Mouse (Mus musculus) cerebellum, postnatal 25 days (tissue): ENCODE results near the gene Astl.

Experiments used
- DNase-seq, 2 experiments: peaks; one replicate each; pipeline ENCODE4 v3.0.0; 2021; ENCODE audit warnings: mixed read lengths in 2 of 2

Gene Astl

DNA sequence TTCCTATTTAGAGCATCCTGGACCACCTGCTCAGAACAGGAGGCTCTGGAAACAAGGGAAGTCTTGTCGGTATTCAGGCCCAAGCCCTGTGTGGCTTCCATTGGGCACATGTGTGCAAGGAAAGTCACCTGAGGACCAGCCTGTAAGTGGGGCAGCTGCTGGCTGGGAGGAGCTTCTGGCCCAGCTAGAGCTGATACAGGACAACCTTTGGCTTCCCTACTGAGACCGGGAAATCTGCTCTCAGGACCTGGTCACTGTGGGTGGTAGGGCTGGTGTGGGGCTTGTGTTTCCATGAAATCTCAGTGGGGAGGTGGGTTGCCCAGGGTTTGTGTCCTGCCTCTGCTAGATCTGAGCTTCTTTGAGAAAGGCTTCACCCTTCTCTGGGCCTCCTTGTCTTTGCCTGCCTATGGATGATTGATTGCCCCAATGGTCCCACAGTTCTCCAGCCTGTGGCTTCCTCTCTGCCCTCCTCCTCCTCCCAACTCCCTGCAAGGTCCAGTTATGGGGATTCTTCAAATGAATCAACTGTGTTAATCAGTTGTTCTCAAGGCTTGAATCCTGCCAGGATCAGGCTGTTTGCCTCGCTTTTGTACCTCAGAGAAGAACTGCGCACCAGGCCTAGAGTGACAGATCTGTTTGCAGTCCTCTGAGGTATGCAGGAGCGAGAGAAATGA lies 31.4 kb downstream of the Astl start:
- no peak for DNase-seq

DNA sequence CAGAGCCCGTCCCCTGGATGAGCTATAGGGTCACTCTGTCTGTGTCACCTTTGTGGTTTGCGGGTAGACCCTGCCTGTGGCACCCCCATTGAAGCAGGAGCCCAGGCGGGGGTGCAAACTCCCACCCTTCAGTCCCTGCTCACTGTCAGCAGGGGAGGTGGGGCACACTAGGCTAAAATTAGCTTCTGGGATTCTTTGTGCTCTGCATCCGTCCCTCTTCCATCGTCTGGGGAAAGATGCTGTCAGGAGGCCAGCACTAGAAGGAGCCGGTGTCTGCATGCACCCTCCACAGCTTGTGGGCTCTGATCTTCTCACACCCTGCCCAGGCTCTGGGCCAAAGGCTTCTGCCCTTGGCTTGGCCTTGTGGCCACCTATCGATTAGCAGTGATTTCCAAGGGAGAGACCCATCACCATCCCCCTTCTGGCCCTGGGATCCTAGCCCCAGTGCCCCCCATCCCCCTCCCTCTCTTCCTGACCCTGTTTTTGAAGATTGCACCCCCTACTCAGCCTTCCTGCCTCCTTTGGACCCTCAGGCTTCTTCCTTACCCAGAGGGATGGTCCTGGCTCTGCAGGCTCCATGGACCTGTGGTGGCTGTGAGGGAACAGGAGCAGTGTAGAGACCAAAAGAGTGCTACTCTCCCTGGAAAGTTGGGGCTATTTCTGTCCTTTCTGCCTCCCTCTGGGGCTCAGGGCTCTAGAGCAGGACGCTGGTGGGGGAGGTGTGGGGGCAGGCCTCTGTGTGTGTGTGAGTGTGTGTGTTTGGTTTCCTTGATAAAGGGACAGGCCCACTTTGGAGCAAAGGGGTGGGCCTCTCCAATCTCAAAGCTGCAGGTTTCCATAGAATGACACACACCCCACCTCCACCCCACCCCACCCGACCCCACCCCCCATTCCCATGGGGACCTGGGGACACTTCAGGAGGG lies 32.4 kb downstream of the Astl start:
- no peak for DNase-seq

- no peak for DNase-seq
Measured at GRCm38 (mm10) chr2:127371484-127371861, 33.0 kb downstream of the Astl start.

GRCm38 (mm10) chr2:127372082-127372481 lies 33.6 kb downstream of the Astl start:
- no peak for DNase-seq

DNA sequence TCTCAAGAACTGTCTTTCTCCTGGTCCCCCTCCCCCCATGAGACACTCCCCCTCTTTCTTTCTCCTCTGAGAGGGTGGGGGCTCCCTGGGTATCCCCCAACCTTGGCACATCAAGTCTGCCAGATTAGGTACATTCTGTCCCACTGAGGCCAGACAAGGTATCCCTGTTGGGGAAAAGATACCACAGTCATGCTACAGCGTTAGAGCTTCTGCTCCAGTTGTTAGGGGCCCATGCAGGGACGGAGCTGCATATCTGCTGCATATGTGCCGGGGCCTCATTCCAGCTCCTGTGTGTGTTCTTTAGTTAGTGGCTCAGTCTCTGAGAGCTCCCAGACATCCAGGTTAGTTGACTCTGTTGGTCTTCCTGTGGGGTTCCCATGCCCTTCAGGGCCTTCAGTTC lies 35.7 kb downstream of the Astl start:
- DNase-seq = no peak

DNA sequence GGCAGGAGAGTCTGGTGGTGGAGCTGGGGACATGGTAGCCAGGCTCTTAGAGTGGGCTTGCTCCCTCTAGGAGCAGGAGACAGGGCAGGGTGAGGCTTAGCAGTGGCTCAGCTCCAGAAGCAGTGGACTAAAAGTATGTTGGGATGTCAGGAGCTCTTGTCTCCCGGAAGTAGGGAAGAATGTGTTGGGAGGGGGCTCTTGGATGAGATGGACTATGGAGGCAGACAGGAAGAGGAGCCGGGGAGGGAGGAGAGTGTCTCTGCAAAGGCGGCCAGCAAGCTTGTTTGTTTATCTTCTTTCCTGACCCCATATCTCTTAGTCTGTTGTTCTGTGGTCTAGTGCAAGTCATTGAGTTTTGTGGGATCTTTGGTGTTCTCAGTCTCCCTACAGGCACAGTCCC lies 36.6 kb downstream of the Astl start:
- DNase-seq = no peak

DNA sequence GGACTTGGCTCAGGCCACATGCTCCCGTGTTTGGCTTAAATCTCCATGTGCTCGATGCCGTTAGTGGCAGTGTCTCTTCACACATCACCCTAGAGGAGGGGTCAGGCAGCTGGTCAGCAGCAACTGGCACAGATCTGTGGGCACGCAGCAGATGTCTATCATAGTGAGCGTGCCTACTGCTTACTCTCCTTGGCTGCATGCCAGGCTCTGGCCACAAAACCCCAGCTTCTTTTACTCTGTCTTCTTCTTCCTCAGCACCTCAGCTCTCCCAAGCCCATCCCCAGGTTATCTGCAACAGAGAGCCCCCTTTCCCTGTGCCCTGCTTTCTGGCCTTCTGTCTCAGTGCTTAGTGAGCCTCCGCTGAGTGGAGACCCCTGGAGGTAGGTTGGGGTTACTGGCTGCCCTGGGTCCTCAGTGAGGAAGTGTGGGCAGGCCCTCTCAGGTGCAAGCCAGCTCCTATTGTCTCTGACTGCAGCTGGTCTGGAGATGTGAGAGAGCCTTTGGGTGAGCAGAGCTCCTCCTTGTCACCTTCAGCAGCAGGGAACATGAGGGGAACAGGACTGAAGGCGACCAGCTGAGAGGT lies 37.4 kb downstream of the Astl start:
- no peak for DNase-seq

GRCm38 (mm10) chr2:127376423-127377051 lies 38.1 kb downstream of the Astl start:
- DNase-seq = no peak

DNA sequence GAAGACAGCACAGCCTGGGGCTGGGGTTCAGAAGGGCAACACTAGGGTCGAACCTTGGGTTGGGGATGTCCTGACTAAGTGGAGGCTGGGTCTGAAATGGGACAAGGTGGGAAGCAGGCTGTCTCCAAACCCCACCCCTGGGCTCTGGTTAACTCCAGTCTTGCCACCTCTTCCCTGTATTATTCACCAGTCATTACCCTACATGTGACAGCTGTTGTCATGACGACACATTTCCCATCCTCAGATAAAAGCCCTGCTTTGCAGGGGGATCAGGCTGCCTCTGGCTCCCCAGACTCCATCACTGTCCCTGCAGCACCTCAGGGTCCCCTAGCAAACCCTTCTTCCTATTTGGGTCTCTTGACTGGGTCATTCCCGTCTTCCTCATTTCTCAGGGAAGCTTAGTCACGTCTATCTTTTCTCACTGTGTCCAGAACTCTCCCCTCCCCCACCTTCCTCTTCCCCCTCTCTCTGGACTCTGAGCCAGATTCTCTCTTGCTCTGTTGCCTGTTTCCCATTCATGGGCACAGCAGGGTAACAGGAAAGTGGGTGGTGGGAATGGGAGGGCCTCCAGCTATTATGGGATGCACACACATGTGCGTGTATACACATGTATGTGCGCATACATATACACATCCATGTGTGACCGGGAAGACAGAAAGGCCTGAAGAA lies 39.6 kb downstream of the Astl start:
- no peak for DNase-seq

DNA sequence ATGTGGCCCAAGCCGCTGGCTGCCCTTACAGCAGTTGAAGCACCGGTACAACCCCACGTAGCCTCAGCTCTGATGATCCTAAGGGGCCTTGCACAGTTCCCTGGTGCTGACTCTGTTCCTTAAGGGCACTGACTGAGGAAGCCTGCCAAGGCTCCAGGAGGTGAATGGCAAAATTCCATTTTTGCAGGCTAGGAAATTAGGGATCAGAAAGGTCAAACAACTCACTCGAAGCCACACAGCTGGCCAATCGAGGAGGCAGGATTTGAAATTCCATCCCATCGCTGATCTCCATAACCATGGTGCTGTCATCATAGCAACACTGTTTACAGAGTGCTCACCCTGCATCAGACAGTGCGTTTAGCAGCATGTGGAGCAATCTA lies 40.2 kb downstream of the Astl start:
- no peak for DNase-seq

DNA sequence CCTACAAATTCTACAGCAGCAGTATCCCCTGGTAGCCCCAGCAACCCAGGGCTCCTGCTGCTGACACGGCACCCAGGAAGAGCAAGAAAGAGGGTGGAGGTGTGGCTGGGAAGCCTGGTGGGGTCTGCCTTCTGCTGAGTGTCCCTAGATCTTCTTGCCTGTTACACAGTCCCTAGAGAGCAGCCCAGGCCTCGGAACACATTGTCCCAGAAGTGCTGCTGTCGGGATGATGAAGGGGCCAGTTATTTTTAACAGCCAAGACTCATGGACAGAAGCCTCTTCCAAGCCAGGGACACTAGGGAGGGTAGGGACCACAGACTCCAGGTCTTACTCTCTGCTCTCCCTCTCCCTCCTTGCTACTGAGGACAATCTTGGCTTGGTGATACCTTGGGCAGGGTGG lies 40.8 kb downstream of the Astl start:
- no peak for DNase-seq

DNA sequence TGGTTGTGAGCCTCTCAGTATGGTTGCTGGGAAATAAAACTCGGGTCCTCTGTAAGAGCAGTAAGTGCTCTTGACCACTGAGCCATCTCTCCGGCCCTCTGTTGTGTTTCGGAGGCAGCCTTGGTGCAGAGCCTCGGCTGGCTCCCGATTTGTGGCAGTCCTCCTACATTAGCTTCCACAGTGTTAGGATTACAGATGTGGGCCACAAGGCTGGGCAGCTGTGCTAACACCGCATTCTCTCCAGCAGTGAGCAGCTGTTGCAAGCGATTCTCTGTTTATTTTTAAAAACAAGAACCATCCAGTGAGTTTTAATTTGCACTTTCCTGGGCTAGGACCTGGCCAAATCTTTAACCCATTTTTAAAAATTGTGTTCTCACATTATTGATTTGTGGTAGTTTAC lies 45.4 kb downstream of the Astl start:
- DNase-seq = no peak

DNA sequence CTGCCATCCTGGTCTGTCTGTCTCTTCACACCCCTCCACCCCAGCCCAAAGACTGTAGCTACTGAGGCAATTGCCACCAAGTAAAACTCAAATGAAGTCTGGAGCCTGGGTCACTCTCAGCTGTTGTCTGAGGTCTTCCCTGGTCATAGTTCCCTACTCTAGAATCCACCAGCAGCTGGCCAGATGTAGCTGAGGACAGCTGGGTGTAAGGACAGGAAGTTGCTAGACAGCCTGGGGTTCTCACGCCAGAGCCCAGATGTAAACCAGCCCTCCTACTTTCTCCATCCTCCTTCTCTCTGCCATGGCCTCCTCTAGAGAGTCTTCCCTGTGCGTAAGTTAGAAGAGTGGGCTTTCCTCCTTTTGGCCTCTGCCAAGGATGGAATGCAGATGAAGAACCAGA lies 49.1 kb downstream of the Astl start:
- no peak for DNase-seq

GRCm38 (mm10) chr2:127390352-127390751 lies 51.9 kb downstream of the Astl start:
- DNase-seq = no peak

DNA sequence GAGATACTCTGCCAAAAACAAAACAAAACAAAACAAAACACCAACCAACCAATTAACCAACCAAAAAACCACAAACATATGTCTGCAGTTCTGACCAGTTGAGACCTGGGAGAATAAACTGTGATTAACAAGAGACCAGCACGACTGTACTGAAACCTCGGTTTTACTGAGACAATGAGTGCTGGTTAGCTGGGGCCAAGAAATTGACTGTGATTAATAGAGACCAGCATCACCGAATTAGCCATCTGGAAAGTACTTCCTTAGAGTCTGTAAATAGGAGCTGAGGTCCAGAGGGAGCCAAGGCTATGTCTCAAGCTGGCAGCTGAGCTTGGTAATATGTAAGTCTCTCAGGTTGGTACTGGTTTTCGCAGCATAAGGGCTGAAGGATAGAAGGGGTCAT lies 52.4 kb downstream of the Astl start:
- DNase-seq = no peak

DNA sequence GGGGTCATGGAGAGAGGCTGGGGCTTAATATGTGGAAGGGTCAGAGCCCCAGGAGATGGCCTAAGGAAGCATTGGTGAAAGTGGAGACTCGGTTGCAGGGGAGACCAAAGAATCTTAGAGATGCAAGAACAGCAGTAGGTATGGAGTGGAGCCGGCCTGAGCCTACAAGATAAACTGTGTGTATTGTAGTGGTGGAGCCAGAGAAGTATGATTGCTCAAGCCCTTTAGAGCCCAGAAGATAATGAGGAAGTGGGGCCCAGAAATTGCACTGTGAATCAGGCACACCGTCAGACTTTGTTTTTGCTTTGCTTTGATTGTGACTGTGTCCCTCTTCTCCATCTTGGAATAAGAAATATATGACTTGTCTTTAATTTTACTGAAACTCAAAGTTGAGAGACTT lies 52.9 kb downstream of the Astl start:
- no peak for DNase-seq

DNA sequence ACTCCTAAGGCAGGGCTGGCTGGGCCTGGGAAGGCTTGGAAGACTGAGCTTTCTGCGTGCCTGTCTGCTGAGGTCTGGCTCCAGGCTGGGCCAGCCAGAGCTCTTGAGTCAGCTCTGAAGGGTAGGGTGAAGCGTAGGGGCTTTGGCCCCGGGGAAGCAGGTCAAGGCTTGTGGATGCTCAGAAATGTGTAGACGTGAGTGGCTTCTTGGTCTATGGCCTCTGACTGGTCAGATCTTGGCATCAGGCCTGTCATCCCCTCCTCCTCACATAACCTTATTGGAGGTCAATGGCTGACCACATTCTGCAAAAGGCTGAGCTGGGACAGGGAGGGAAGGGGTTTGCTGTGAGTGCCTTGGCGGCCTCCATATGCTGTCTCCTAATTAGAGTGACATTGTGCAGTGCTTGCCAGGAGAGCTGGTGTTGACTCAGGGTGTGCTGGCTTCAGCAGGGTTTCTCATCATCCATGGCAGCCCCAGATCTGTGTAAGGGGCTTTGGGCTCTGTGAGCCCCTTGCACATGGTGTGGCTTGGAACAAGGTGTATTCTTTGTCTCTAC lies 56.2 kb downstream of the Astl start:
- DNase-seq = no peak

- no peak for DNase-seq
Measured at GRCm38 (mm10) chr2:127398738-127399137, 60.3 kb downstream of the Astl start.
